Mouse (Mus musculus): ENCODE measurements around the gene Odf3l1. TPM values are rescaled to one million over a fixed set of nuclear protein-coding genes. Genes with fewer than 3 reads are reported as not detected.

Odf3l1 gene
- total RNA-seq, 2 experiments from 2014 or later = not detected

DNA sequence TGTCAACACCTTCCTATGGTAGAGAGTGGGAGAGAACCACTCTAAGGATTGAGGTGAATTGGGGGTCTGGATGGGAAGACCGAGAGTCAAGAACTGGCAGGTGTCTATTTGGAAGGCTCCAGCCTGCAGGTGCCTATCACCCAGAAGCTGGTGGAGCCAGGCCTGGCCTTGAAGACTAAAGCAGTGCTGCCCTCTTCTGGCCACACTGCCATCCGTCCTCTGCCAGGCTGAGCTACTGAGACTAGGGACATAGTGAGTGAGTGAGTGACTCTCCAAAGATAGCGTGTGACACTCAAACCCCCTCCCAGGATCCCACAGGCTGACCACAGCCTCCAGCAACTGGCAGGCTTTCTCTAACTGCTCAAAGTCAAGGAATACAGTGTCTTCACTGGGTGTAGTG lies 17.0 kb downstream of the Odf3l1 start:
- DNase-seq (ENCODE audit: low spot score in 2 of 2) = peak; percentile 78 to 82

- DNase-seq (ENCODE audit: low spot score in 2 of 2) = no peak
Observed at GRCm38 (mm10) chr9:56844644-56845043, 19.8 kb downstream of the Odf3l1 start.

GRCm38 (mm10) chr9:56843679-56844188 lies 20.7 kb downstream of the Odf3l1 start:
- DNase-seq (ENCODE audit: low spot score in 2 of 2) = peak; percentile 77 to 79

DNA sequence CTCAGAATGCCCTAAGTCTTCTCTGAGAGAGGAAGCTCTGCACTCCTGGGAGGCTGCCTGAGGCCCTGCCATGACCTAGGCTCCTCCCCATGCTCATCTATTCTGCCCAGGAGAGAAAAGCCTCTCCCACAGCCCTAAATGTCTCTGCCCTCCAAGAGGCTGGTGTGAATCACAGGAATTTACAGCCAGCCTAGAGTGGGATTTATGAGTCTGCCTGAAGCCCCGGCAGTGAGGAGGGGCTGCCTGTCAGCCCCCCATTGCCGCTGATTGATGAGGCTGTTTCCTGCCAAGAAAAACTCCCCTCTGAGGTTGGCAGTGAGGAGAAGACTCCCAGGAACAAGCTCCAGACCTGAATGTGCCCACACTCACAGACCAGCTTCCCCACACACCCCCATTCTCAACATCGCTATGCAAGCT lies 22.2 kb downstream of the Odf3l1 start:
- DNase-seq (ENCODE audit: low spot score in 2 of 2) = no peak

GRCm38 (mm10) chr9:56841864-56842263 lies 22.6 kb downstream of the Odf3l1 start:
- no peak for DNase-seq (ENCODE audit: low spot score in 2 of 2)

GRCm38 (mm10) chr9:56840721-56841120 lies 23.8 kb downstream of the Odf3l1 start:
- DNase-seq (ENCODE audit: low spot score in 2 of 2) = no peak

- DNase-seq (ENCODE audit: low spot score in 2 of 2) = no peak
Observed at GRCm38 (mm10) chr9:56835152-56835551, 29.3 kb downstream of the Odf3l1 start.

- DNase-seq (ENCODE audit: low spot score in 2 of 2) = no peak
Observed at GRCm38 (mm10) chr9:56832900-56833299, 31.6 kb downstream of the Odf3l1 start.

DNA sequence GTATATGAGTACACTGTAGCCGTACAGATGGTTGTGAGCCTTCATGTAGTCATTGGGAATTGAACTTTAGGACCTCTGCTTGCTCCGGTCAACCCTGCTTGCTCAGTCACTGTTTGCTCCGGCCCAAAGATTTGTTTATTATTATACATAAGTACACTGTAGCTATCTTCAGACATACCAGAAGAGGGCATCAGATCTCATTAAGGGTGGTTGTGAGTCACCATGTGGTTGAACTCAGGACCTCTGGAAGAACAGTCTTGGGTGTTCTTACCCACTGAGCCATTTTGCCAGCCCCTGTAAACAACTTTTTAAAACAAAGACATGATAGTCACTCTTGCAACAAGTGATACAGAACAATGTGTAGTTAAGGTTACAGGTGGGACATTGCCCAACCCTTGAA lies 32.6 kb downstream of the Odf3l1 start:
- DNase-seq (ENCODE audit: low spot score in 2 of 2) = no peak

DNA sequence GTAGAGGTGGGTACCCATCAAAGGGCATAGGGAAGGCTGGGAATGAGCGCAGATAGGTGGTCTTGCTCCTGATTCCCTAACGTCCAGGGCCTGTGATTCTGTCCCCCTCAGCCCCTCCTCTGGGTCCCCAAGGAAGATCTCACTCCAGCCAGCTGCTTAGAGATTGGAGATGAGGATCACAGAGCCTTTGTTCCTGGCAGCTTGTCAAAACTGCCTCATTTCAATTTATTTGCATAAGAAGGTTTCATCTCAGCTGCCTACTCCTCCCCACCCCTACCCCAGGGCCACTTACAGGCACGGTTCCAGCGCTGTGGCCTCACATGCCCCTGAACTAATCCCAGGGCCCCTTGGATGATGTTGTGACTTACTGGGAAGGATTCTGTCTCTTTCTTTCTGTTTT lies 34.3 kb downstream of the Odf3l1 start:
- DNase-seq (ENCODE audit: low spot score in 2 of 2) = peak in 1 of 2 experiments; percentile 52

DNA sequence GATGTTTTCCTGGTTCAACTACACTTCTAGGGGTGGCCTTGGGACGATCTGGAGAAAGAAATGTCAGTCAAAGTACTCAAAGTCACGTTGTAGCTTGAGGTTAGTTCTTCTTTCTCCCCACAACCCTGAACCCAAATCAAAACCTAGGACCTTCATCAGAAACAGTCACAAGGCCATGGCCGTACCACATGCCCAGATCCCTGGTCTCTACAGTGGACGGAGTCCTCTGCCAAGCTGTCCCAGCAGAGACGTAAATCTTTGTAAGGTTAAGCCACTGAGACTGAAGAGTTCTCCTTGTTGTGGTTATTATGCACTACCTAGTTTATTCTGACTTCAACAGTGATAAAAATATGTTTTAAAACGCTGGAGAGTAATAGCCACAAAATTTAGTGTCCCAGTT lies 35.6 kb downstream of the Odf3l1 start:
- no peak for DNase-seq (ENCODE audit: low spot score in 2 of 2)

DNA sequence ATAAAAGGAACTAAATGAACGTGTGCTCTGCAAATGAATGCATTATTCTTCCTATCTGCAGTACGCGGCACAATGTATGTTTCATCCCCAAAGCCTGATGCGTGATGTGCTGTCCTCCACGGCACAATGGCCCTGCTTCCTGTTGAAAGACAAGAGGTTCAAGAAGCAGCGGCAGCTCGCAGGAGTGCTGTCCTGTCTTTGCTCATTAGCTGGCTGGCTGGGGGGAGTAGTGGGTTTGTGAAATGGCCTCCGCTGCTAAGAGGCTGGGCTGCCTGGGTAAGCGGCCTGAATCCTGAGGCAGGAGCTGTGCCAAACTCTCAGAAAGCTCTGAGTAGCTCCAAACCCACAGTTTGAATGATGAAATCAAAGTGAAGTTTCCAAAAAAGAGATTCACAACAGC lies 36.3 kb downstream of the Odf3l1 start:
- DNase-seq (ENCODE audit: low spot score in 2 of 2) = no peak

DNA sequence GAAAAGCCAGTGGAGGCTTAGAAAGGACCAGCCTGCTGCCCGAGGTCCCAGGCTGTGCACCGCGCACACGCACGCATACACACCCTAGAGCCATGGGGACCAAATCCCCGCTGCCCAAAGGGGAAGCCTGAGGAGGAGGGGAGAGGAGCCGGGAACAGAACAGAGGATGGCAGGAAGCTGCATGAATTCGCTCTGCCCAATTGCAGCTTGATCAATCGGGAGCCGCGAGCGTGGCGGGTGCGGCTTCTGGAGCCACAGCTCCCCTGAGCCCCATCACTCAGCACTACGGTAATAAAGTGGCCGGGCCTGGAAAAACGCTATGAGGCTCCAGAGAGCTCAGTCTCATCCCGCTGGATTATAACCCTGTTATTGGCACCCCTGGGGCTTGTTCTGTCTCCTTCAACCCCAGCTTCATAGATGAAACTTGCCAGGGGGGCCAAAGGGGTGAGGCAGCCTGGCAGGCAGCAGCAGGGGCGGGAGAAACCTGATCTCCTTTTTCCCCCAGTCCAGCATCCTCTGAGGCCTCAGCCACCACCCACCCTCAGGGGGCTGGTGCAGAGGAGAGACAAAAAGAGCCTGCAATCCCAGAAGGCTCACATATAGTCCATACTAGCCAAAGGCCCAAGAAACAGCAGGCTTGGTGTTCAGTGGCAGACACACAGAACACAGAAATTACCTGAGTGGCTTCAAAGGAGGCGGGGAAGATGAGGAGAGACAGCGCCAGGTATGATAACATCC lies 38.8 kb downstream of the Odf3l1 start:
- DNase-seq (ENCODE audit: low spot score in 2 of 2) = no peak

GRCm38 (mm10) chr9:56824900-56825299 lies 39.6 kb downstream of the Odf3l1 start:
- no peak for DNase-seq (ENCODE audit: low spot score in 2 of 2)

- DNase-seq (ENCODE audit: low spot score in 2 of 2) = no peak
Observed at GRCm38 (mm10) chr9:56810916-56811315, 53.6 kb downstream of the Odf3l1 start.

GRCm38 (mm10) chr9:56807990-56808389 lies 56.5 kb downstream of the Odf3l1 start:
- DNase-seq (ENCODE audit: low spot score in 2 of 2) = no peak

- DNase-seq (ENCODE audit: low spot score in 2 of 2) = peak in 1 of 2 experiments; percentile 35
Observed at GRCm38 (mm10) chr9:56803146-56803545, 61.3 kb downstream of the Odf3l1 start.

Other genes with a start within 250 kb of the Odf3l1 start
- gene Lingo1, start 68.2 kb downstream of the Odf3l1 start, total RNA-seq (2021) = 100 to 1,000 TPM; 293 to 311 TPM
- 10 to 100 TPM; 33.0 to 36.4 TPM for gene Cspg4, start 354 bp upstream of the Odf3l1 start, total RNA-seq (2021)
- gene Snx33, start 63.7 kb upstream of the Odf3l1 start, total RNA-seq (2021) = 1 to 10 TPM; 6.3 to 7.0 TPM
- gene Imp3, start 72.8 kb upstream of the Odf3l1 start, total RNA-seq (2021) = 10 to 100 TPM; 52.4 to 53.2 TPM
- gene Snupn, start 86.2 kb upstream of the Odf3l1 start, total RNA-seq (2021) = 10 to 100 TPM; 16.7 to 18.1 TPM
- gene Ptpn9, start 130.2 kb upstream of the Odf3l1 start, total RNA-seq (2021) = 10 to 100 TPM; 31.3 TPM
- 10 to 100 TPM; 27.3 to 29.7 TPM for gene Sin3a, start 207.4 kb upstream of the Odf3l1 start, total RNA-seq (2021)

All from layer of hippocampus, postnatal 14 days (tissue).